In the genomic region with DNA sequence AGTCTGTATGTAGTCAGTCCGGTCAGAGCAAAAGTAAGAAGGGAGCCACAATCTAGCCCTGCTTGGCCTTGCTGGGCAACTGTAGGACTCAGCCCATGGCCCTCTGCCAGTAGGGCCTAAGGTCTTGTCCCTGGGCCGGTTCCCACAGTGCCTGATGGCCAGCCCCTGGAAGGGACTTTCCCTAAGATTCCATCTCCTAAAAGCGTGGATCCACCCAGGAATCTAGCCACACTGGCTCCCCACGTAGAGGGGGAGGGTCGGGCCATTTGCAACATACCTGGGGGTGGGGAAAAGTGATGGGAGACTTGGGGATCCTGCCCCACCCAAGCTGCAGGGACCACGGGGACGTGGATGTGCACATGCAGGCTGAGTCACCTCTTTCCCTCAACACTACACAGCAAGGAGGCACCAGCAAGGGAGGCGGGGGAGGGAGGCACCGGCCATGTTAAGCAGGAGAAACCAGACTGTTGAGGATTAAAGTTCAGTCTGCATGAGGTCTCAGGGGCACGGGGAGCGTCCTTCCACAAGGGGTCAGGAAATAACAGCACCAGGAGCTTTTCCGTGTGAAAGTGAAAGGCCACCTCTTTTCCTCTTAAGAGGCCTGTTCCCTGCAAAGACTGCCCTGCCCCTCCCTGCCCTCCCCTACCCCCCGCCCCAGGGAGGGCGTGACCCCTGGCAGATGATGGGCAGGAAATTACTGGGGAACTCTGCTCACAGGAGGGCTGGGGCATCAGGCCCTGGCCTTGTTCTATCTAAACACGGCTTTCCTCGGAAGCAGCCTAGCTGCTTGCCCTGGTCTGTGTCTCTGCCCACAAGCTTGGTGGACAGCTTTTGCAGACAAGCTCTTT, we compare ENCODE assay signal across 8 mouse cellular contexts. TPM values are rescaled to one million over a fixed set of nuclear protein-coding genes. Genes with fewer than 3 reads are reported as not detected.
A peak's percentile ranks its signal among the peaks of the same experiment; 100 is the strongest.
DNase-seq lines count a peak whose midpoint lies in the region; ATAC-seq and TF ChIP-seq lines count a peak whose summit lies in the region.

No protein-coding gene starts in this region.

- DNase-seq in thymus, adult 18-20 months = peak; percentile 41 to 50
- no peak for DNase-seq in thymus, postnatal 10 days (ENCODE audit: low spot score in 2 of 2)
- no peak for DNase-seq in lung, embryonic 14.5 days
- peak; percentile 31 for DNase-seq in testis, postnatal 14 days (ENCODE audit: low spot score)
- no peak for DNase-seq in frontal cortex, postnatal 25 days (ENCODE audit: low spot score in 2 of 2)

- no peaks in the 10 kb centered on the region for H3K9me3 ChIP-seq in embryonic facial prominence, embryonic 15.5 days (replicated peaks)
- H3K9me3 ChIP-seq in intestine, postnatal 0 days (ENCODE audit: control insufficient read depth) = no peaks in the 10 kb centered on the region
- no peaks in the 10 kb centered on the region for H3K9me3 ChIP-seq in lung, embryonic 14.5 days (ENCODE audit: low read depth, low read length)

- TF ChIP-seq CTCF in intestine, postnatal 0 days (IDR thresholded peaks at IDR 0.05; ENCODE audit: low read depth) = peak; percentile 53
- no peak for TF ChIP-seq CTCF in lung, embryonic 14.5 days (IDR thresholded peaks at IDR 0.05; ENCODE audit: low read depth)

- H3K36me3 ChIP-seq in embryonic facial prominence, embryonic 15.5 days = peaks cover 11% of the 10 kb centered on the region; the same call in 1 of the 2 replicates
- peaks cover 26% of the 10 kb centered on the region for H3K36me3 ChIP-seq in intestine, postnatal 0 days (ENCODE audit: control insufficient read depth, insufficient read depth)
- no peaks in the 10 kb centered on the region; the same call in 1 of the 2 replicates for H3K36me3 ChIP-seq in lung, embryonic 14.5 days (ENCODE audit: insufficient read depth)

- no peaks in the 10 kb centered on the region for H3K27me3 ChIP-seq in embryonic facial prominence, embryonic 15.5 days
- H3K27me3 ChIP-seq in intestine, postnatal 0 days (replicated peaks; ENCODE audit: control insufficient read depth, insufficient read depth, low read length) = no peaks in the 10 kb centered on the region
- no peaks in the 10 kb centered on the region for H3K27me3 ChIP-seq in lung, embryonic 14.5 days (ENCODE audit: insufficient read depth, low read length)

- H3K9ac ChIP-seq in embryonic facial prominence, embryonic 15.5 days = no peak overlapping the region
- H3K9ac ChIP-seq in intestine, postnatal 0 days (ENCODE audit: low read depth, low read length) = 0 out of 2 replicates have a peak overlapping the region, but pooled peaks have one; percentile 22
- H3K9ac ChIP-seq in lung, embryonic 14.5 days = no peak overlapping the region

- peaks cover 49% of the 10 kb centered on the region for H3K4me1 ChIP-seq in embryonic facial prominence, embryonic 15.5 days
- peaks cover 23% of the 10 kb centered on the region for H3K4me1 ChIP-seq in intestine, postnatal 0 days (replicated peaks; ENCODE audit: control insufficient read depth, insufficient read depth, low read length)
- H3K4me1 ChIP-seq in lung, embryonic 14.5 days (ENCODE audit: insufficient read depth) = no peaks in the 10 kb centered on the region

- no peak overlapping the region for H3K4me3 ChIP-seq in embryonic facial prominence, embryonic 15.5 days (replicated peaks)
- H3K4me3 ChIP-seq in intestine, postnatal 0 days (ENCODE audit: low read depth, low read length) = no peak overlapping the region
- no peak overlapping the region for H3K4me3 ChIP-seq in lung, embryonic 14.5 days (ENCODE audit: low read depth, low read length)

- ATAC-seq in embryonic facial prominence, embryonic 15.5 days (ENCODE audit: insufficient number of reproducible peaks, low FRiP score, low TSS enrichment, low read depth) = no peak
- peak; percentile 79 for ATAC-seq in intestine, postnatal 0 days
- no peak for ATAC-seq in lung, embryonic 14.5 days (ENCODE audit: insufficient read depth)
- ATAC-seq in erythroid progenitor cell, adult 5-6 weeks (replicated peaks; ENCODE audit: low FRiP score, poor library complexity, severe bottlenecking) = no peak

- H3K27ac ChIP-seq in embryonic facial prominence, embryonic 15.5 days (replicated peaks) = peak overlapping the region; percentile 65
- H3K27ac ChIP-seq in intestine, postnatal 0 days (ENCODE audit: low read depth, low read length) = peak overlapping the region; percentile 81
- no peak overlapping the region for H3K27ac ChIP-seq in lung, embryonic 14.5 days (ENCODE audit: low read depth)

- H3K4me2 ChIP-seq in embryonic facial prominence, embryonic 15.5 days (replicated peaks) = 0 out of 2 replicates have a peak overlapping the region, but pooled peaks have one; percentile 2
- H3K4me2 ChIP-seq in intestine, postnatal 0 days (replicated peaks; ENCODE audit: low read depth) = peak overlapping the region; percentile 40
- H3K4me2 ChIP-seq in lung, embryonic 14.5 days = 0 out of 2 replicates have a peak overlapping the region, but pooled peaks have one; percentile 8

- WGBS in embryonic facial prominence, embryonic 15.5 days = 18% methylated on average over 16 of the region's 16 CpGs
- 16% methylated on average over 16 of the region's 16 CpGs for WGBS in intestine, postnatal 0 days
- 18% methylated on average over 16 of the region's 16 CpGs for WGBS in lung, embryonic 14.5 days

RNA-seq across cellular contexts. Expression of gene Zc3h12a, which starts 5.0 kb away (rescaled TPM):
- polyA plus RNA-seq in embryonic facial prominence, embryonic 15.5 days (2015; fragmentation: Nextera tagmentation; extraction: Ambion mirVana) = 1.7 and 2.1 TPM in 2 replicates
- polyA plus RNA-seq in intestine, postnatal 0 days (2015; fragmentation: Nextera tagmentation; extraction: Ambion mirVana) = 1.3 and 1.5 TPM in 2 replicates
- polyA plus RNA-seq in lung, embryonic 14.5 days (2014; fragmentation: Nextera tagmentation; extraction: Ambion mirVana) = 0.41 and 0.42 TPM in 2 replicates
- total RNA-seq in erythroid progenitor cell, adult 5-6 weeks (2015; ENCODE audit: low replicate concordance) = 0.42 and 2.5 TPM in 2 replicates
- 0.45 TPM in 1 of 2 replicates, not detected in the other for total RNA-seq in erythroid progenitor cell, adult 5-6 weeks (2017; ENCODE audit: low replicate concordance)

RNA-seq across cellular contexts. Expression of gene Meaf6, which starts 37.7 kb away (rescaled TPM):
- 56.3 and 59.1 TPM in 2 replicates for polyA plus RNA-seq in embryonic facial prominence, embryonic 15.5 days (2015; fragmentation: Nextera tagmentation; extraction: Ambion mirVana)
- 23.0 and 24.8 TPM in 2 replicates for polyA plus RNA-seq in intestine, postnatal 0 days (2015; fragmentation: Nextera tagmentation; extraction: Ambion mirVana)
- 63.5 and 65.2 TPM in 2 replicates for polyA plus RNA-seq in lung, embryonic 14.5 days (2014; fragmentation: Nextera tagmentation; extraction: Ambion mirVana)
- total RNA-seq in erythroid progenitor cell, adult 5-6 weeks (2015; ENCODE audit: low replicate concordance) = 27.0 and 66.7 TPM in 2 replicates
- 25.7 and 37.1 TPM in 2 replicates for total RNA-seq in erythroid progenitor cell, adult 5-6 weeks (2017; ENCODE audit: low replicate concordance)

RNA-seq across cellular contexts. Expression of gene Snip1, which starts 56.2 kb away (rescaled TPM):
- polyA plus RNA-seq in embryonic facial prominence, embryonic 15.5 days (2015; fragmentation: Nextera tagmentation; extraction: Ambion mirVana) = 31.0 and 31.9 TPM in 2 replicates
- 13.6 and 15.5 TPM in 2 replicates for polyA plus RNA-seq in intestine, postnatal 0 days (2015; fragmentation: Nextera tagmentation; extraction: Ambion mirVana)
- 35.0 and 35.6 TPM in 2 replicates for polyA plus RNA-seq in lung, embryonic 14.5 days (2014; fragmentation: Nextera tagmentation; extraction: Ambion mirVana)
- 14.8 and 36.5 TPM in 2 replicates for total RNA-seq in erythroid progenitor cell, adult 5-6 weeks (2015; ENCODE audit: low replicate concordance)
- total RNA-seq in erythroid progenitor cell, adult 5-6 weeks (2017; ENCODE audit: low replicate concordance) = 19.6 and 21.6 TPM in 2 replicates

RNA-seq across cellular contexts. Expression of gene Dnali1, which starts 57.2 kb away (rescaled TPM):
- polyA plus RNA-seq in embryonic facial prominence, embryonic 15.5 days (2015; fragmentation: Nextera tagmentation; extraction: Ambion mirVana) = 4.8 and 9.3 TPM in 2 replicates
- polyA plus RNA-seq in intestine, postnatal 0 days (2015; fragmentation: Nextera tagmentation; extraction: Ambion mirVana) = not detected in 2 replicates
- 0.13 and 0.42 TPM in 2 replicates for polyA plus RNA-seq in lung, embryonic 14.5 days (2014; fragmentation: Nextera tagmentation; extraction: Ambion mirVana)
- total RNA-seq in erythroid progenitor cell, adult 5-6 weeks (2015; ENCODE audit: low replicate concordance) = not detected in 2 replicates
- not detected in 2 replicates for total RNA-seq in erythroid progenitor cell, adult 5-6 weeks (2017; ENCODE audit: low replicate concordance)

Comparison
In these comparisons a context has a peak if more than half of its experiments do, and no peak if none do; other contexts are left out.
1. DNase-seq: peak in thymus, adult 18-20 months (2 of 2) and testis, postnatal 14 days (single experiment); none in thymus, postnatal 10 days (0 of 2), lung, embryonic 14.5 days (single experiment) and frontal cortex, postnatal 25 days (0 of 2).
2. Peak in every context shown above with its lines, with median percentiles within 50 percentile points of each other: H3K4me2 ChIP-seq.